Mouse (Mus musculus) CH12.LX (cell line): ENCODE measurements at regions not wholly inside any gene's neighbourhood (a gene's known extent, or its start where the extent isn't known, plus 50 kb on each side); places are given as distances from the start of the nearest gene placed in this dataset.

Experiments
- DNase-seq: peaks from one replicate; pipeline ENCODE4 v3.0.0-alpha.2; 2013; ENCODE audit errors: extremely low read depth
- H3K27ac ChIP-seq: 2 replicates; pipeline ENCODE4 v1.5.1; 2012; ENCODE audit warnings: low read depth, mild to moderate bottlenecking, control low read depth, moderate library complexity; ENCODE audit not compliant: insufficient read depth
- H3K27me3 ChIP-seq: replicated peaks from 2 replicates; pipeline ENCODE3; 2012; ENCODE audit warnings: inconsistent platforms
- H3K36me3 ChIP-seq, 2 experiments: replicated peaks in 1 of 2; 2 replicates each; pipeline versions ENCODE3 to v1.6.1; 2012; ENCODE audit warnings: inconsistent platforms in 1 of 2, low read length in 1 of 2, mild to moderate bottlenecking in 1 of 2, mixed read lengths in 1 of 2, moderate library complexity in 1 of 2; ENCODE audit not compliant: control insufficient read depth in 1 of 2, insufficient read depth in 1 of 2
- H3K4me1 ChIP-seq, 2 experiments: 2 replicates each; pipeline ENCODE4 v1.6.1; 2012; ENCODE audit warnings: inconsistent platforms in 1 of 2, moderate library complexity in 1 of 2; ENCODE audit not compliant: insufficient read depth in 2 of 2, control insufficient read depth in 1 of 2
- H3K4me2 ChIP-seq: 2 replicates; pipeline ENCODE4 v1.6.1; 2012; ENCODE audit warnings: low read depth, mild to moderate bottlenecking, control low read depth; ENCODE audit not compliant: poor library complexity, insufficient read depth, severe bottlenecking
- H3K4me3 ChIP-seq, 3 experiments: fragments of 150-350 bp in 1 of 3; sonication (generic) in 1 of 3; replicated peaks in 1 of 3; 2 replicates each; pipeline versions ENCODE3 to v1.5.1; 2011 to 2012; ENCODE audit warnings: low read depth in 2 of 3, low read length in 2 of 3, mild to moderate bottlenecking in 2 of 3, moderate library complexity in 2 of 3, control low read depth in 1 of 3, improper control_type of control experiment in 1 of 3, inconsistent platforms in 1 of 3, mixed read lengths in 1 of 3; ENCODE audit not compliant: poor library complexity in 1 of 3
- H3K79me2 ChIP-seq: replicated peaks from 2 replicates; pipeline ENCODE4 v1.6.1; 2012; ENCODE audit warnings: mild to moderate bottlenecking, moderate library complexity; ENCODE audit not compliant: control insufficient read depth, poor library complexity, insufficient read depth, severe bottlenecking; ENCODE audit errors: extremely low read depth
- H3K9ac ChIP-seq: 2 replicates; pipeline ENCODE4 v1.6.1; 2012; ENCODE audit warnings: low read depth, mild to moderate bottlenecking, control low read depth, moderate library complexity; ENCODE audit not compliant: insufficient read depth
- H3K9me3 ChIP-seq: replicated peaks from 2 replicates; pipeline ENCODE3; 2012; ENCODE audit warnings: low read length, inconsistent platforms, mixed read lengths
- BHLHE40 ChIP-seq: IDR thresholded peaks from 2 replicates; pipeline ENCODE4 v1.6.1; 2011; ENCODE audit warnings: mild to moderate bottlenecking, low read depth, low read length, improper control_type of control experiment
- CHD2 ChIP-seq: IDR thresholded peaks from 2 replicates; pipeline ENCODE4 v1.6.1; 2011; ENCODE audit warnings: low read length, improper control_type of control experiment
- ELF1 ChIP-seq: IDR thresholded peaks from 2 replicates; pipeline ENCODE4 v1.6.1; 2014; ENCODE audit warnings: low read depth, mild to moderate bottlenecking, inconsistent platforms, low read length, improper control_type of control experiment
- GABPA ChIP-seq: IDR thresholded peaks from 2 replicates; pipeline ENCODE4 v1.6.1; 2012; ENCODE audit warnings: low read depth, low read length, improper control_type of control experiment, inconsistent platforms; ENCODE audit not compliant: insufficient replicate concordance
- IRF4 ChIP-seq: IDR thresholded peaks from 2 replicates; pipeline ENCODE4 v1.6.1; 2014; ENCODE audit warnings: low read depth, mild to moderate bottlenecking, inconsistent platforms, low read length, improper control_type of control experiment
- JUN ChIP-seq: IDR thresholded peaks from 2 replicates; pipeline ENCODE4 v1.6.1; 2011; ENCODE audit warnings: low read depth, mild to moderate bottlenecking, low read length, improper control_type of control experiment, moderate library complexity; ENCODE audit not compliant: insufficient read depth
- JUND ChIP-seq: conservative IDR thresholded peaks from 2 replicates; pipeline ENCODE4 v1.6.1; 2011; ENCODE audit warnings: low read depth, low read length, improper control_type of control experiment
- KAT2A ChIP-seq: IDR thresholded peaks from 2 replicates; pipeline ENCODE4 v1.6.1; 2012; ENCODE audit warnings: low read length, improper control_type of control experiment, inconsistent platforms; ENCODE audit not compliant: insufficient replicate concordance
- MAX ChIP-seq: IDR thresholded peaks from 2 replicates; pipeline ENCODE4 v1.6.1; 2011; ENCODE audit warnings: low read length, improper control_type of control experiment
- MAZ ChIP-seq: IDR thresholded peaks from 2 replicates; pipeline ENCODE4 v1.6.1; 2012; ENCODE audit warnings: low read depth, mild to moderate bottlenecking, inconsistent platforms, low read length, improper control_type of control experiment, moderate library complexity
- MEF2A ChIP-seq: IDR thresholded peaks from 2 replicates; pipeline ENCODE4 v1.6.1; 2014; ENCODE audit warnings: low read depth, mild to moderate bottlenecking, inconsistent platforms, low read length, improper control_type of control experiment, borderline replicate concordance
- MXI1 ChIP-seq: IDR thresholded peaks from 2 replicates; pipeline ENCODE4 v1.6.1; 2011; ENCODE audit warnings: mild to moderate bottlenecking, low read depth, low read length, improper control_type of control experiment
- MYC ChIP-seq: IDR thresholded peaks from 2 replicates; pipeline ENCODE4 v1.6.1; 2011; ENCODE audit warnings: low read depth, mild to moderate bottlenecking, improper control_type of control experiment, low read length
- NRF1 ChIP-seq: IDR thresholded peaks from 2 replicates; pipeline ENCODE4 v1.6.1; 2014; ENCODE audit warnings: low read depth, mild to moderate bottlenecking, inconsistent platforms, low read length, improper control_type of control experiment, moderate library complexity
- PAX5 ChIP-seq: IDR thresholded peaks from 2 replicates; pipeline ENCODE4 v1.6.1; 2012; ENCODE audit warnings: low read length, inconsistent platforms, mixed read lengths
- POLR2A ChIP-seq: IDR thresholded peaks from 2 replicates; pipeline ENCODE4 v1.6.1; 2011; ENCODE audit warnings: low read depth, mild to moderate bottlenecking, improper control_type of control experiment, low read length
- SIN3A ChIP-seq: IDR thresholded peaks from 2 replicates; pipeline ENCODE4 v1.6.1; 2012; ENCODE audit warnings: low read length, improper control_type of control experiment, inconsistent platforms
- TBP ChIP-seq: conservative IDR thresholded peaks from 2 replicates; pipeline ENCODE4 v1.6.1; 2011; ENCODE audit warnings: low read depth, low read length, improper control_type of control experiment
- TCF12 ChIP-seq: IDR thresholded peaks from 2 replicates; pipeline ENCODE4 v1.6.1; 2014; ENCODE audit warnings: low read depth, mild to moderate bottlenecking, inconsistent platforms, low read length, improper control_type of control experiment
- USF2 ChIP-seq: conservative IDR thresholded peaks from 2 replicates; pipeline ENCODE4 v1.6.1; 2011; ENCODE audit warnings: low read depth, low read length, improper control_type of control experiment
- ZKSCAN1 ChIP-seq: IDR thresholded peaks from 2 replicates; pipeline ENCODE4 v1.6.1; 2012; ENCODE audit warnings: low read depth, inconsistent platforms, low read length, improper control_type of control experiment, borderline replicate concordance
- dilution Hi-C: fragments of 300-500 bp; cut with MboI; formaldehyde crosslinking; loops from 2 replicates; pipeline ENCODE4 v1.14.3; 2020; ENCODE audit warnings: low sequenced_read_pairs; ENCODE audit not compliant: extremely low pct_unique_long_range_greater_than_20kb, extremely low pct_ligation_motif_present
- in situ Hi-C: fragments of 300-500 bp; cut with MboI; formaldehyde crosslinking; loops from 3 replicates; pipeline ENCODE4 v1.14.3; 2019; ENCODE audit warnings: low sequenced_read_pairs, low pct_ligation_motif_present, low pct_unique_long_range_greater_than_20kb, mixed read lengths

GRCm38 (mm10) chr16:55756764-55757421, 81.8 kb downstream of the Nfkbiz start (continued):
- TF ChIP-seq TBP (peak; percentile 61; the same call in 1 of the 2 replicates), IRF4 (peak; percentile 72), PAX5 (no peak), ELF1 (peak; percentile 31; the same call in 1 of the 2 replicates), KAT2A (no peak), ZKSCAN1 (no peak), MAX (peak; percentile 81), TCF12 (peak; percentile 87), NRF1 (peak; percentile 70), MAZ (0 out of 2 replicates have a peak, but pooled peaks have one; percentile 48)

- Histone ChIP-seq H3K4me1 (peaks cover 16 to 55% of the 10 kb centered on the region in 2 experiments), H3K9ac (peak overlapping the region; percentile 61), H3K4me2 (peak overlapping the region; percentile 10), H3K4me3 (peak overlapping the region in 1 of 3 experiments; percentile 4), H3K36me3 (no peaks in the 10 kb centered on the region), H3K9me3 (no peaks in the 10 kb centered on the region), H3K27me3 (no peaks in the 10 kb centered on the region), H3K27ac (peak overlapping the region; percentile 91), H3K79me2 (peaks cover 6% of the 10 kb centered on the region; the same call in 1 of the 2 replicates)
- dilution Hi-C loops: no loop called here
- in situ Hi-C loops: no loop called here
- TF ChIP-seq MAX: peak; percentile 81
- TF ChIP-seq TCF12: peak; percentile 17; the same call in 1 of the 2 replicates
- no peak for TF ChIP-seq JUN
- TF ChIP-seq JUND: no peak
- no peak for TF ChIP-seq CHD2
- peak; percentile 61; the same call in 1 of the 2 replicates for TF ChIP-seq MXI1
- TF ChIP-seq IRF4: no peak
- 0 out of 2 replicates have a peak, but pooled peaks have one; percentile 46 for TF ChIP-seq ELF1
- TF ChIP-seq GABPA: no peak
- peak; percentile 44; the same call in 1 of the 2 replicates for TF ChIP-seq MYC
- peak; percentile 21; the same call in 1 of the 2 replicates for TF ChIP-seq BHLHE40
- TF ChIP-seq USF2: 0 out of 2 replicates have a peak, but pooled peaks have one; percentile 12
- TF ChIP-seq POLR2A: peak; percentile 51; the same call in 1 of the 2 replicates
- TF ChIP-seq SIN3A: 0 out of 2 replicates have a peak, but pooled peaks have one; percentile 36
- peak; percentile 76 for TF ChIP-seq TBP
- TF ChIP-seq MEF2A: 0 out of 2 replicates have a peak, but pooled peaks have one; percentile 2
- DNase-seq: no peak
These were observed 83.3 kb downstream of the Nfkbiz start for GRCm38 (mm10) chr16:55755309-55755832.
